Mouse (Mus musculus) kidney, embryonic 16.5 days (tissue): ENCODE results near the gene Tuba1b. TPM values are rescaled to one million over a fixed set of nuclear protein-coding genes. Genes with fewer than 3 reads are reported as not detected.
A peak's percentile ranks its signal among the peaks of the same experiment; 100 is the strongest.
"Not testable (repeated sequence)": the region's sequence is repeated elsewhere in the genome, so short reads cannot be mapped to it uniquely, and the experiment has no call there.

Source experiments
- ATAC-seq: fragments of 200-750 bp; cut with Nextera tagmentation; 2 replicates; pipeline ENCODE4 v1.8.0; 2017; ENCODE audit warnings: moderate TSS enrichment; ENCODE audit not compliant: low FRiP score, low TSS enrichment
- H3K27ac ChIP-seq: fragments of 300-500 bp; sonication (generic); 2 replicates; pipeline ENCODE4 v1.5.1; 2014; ENCODE audit warnings: low read length
- H3K27me3 ChIP-seq: fragments of 300-500 bp; sonication (generic); 2 replicates; pipeline ENCODE4 v1.6.1; 2014; ENCODE audit warnings: low read length, control low read depth, mixed read lengths; ENCODE audit not compliant: insufficient read depth
- H3K36me3 ChIP-seq: fragments of 300-500 bp; sonication (generic); 2 replicates; pipeline ENCODE4 v1.6.1; 2014; ENCODE audit warnings: low read length, control low read depth, mixed read lengths; ENCODE audit not compliant: insufficient read depth
- H3K4me1 ChIP-seq: fragments of 300-500 bp; sonication (generic); 2 replicates; pipeline ENCODE4 v1.6.1; 2014; ENCODE audit warnings: low read length, control low read depth, mixed read lengths; ENCODE audit not compliant: insufficient read depth
- H3K4me2 ChIP-seq: fragments of 300-500 bp; sonication (generic); replicated peaks from 2 replicates; pipeline ENCODE4 v1.6.1; 2014; ENCODE audit warnings: low read depth, low read length
- H3K4me3 ChIP-seq: fragments of 300-500 bp; sonication (generic); 2 replicates; pipeline ENCODE4 v1.5.1; 2014; ENCODE audit warnings: mild to moderate bottlenecking, low read length
- H3K9ac ChIP-seq: fragments of 300-500 bp; sonication (generic); replicated peaks from 2 replicates; pipeline ENCODE4 v1.6.1; 2014; ENCODE audit warnings: low read length
- H3K9me3 ChIP-seq: fragments of 300-500 bp; sonication (generic); 2 replicates; pipeline ENCODE4 v1.6.1; 2016; ENCODE audit warnings: low read length, control low read depth
- WGBS: fragments of 180-500 bp; shearing (Covaris S2); extraction: QIAGEN DNeasy Blood & Tissue Kit; methylation state at CpG from one replicate; pipeline ENCODE4 v1.1.7; 2014; 5-methylcytosine and 5-hydroxymethylcytosine counted together
- polyA plus RNA-seq: library from polyadenylated mRNA; unstranded; fragments of >200 nt; fragmentation: Nextera tagmentation; extraction: Ambion mirVana; gene quantifications from 2 replicates; pipeline ENCODE4 v1.2.1, GENCODE M21; 2015

The Tuba1b gene
- polyA plus RNA-seq, 1 experiment from 2014 or later: 1,826 TPM

DNA sequence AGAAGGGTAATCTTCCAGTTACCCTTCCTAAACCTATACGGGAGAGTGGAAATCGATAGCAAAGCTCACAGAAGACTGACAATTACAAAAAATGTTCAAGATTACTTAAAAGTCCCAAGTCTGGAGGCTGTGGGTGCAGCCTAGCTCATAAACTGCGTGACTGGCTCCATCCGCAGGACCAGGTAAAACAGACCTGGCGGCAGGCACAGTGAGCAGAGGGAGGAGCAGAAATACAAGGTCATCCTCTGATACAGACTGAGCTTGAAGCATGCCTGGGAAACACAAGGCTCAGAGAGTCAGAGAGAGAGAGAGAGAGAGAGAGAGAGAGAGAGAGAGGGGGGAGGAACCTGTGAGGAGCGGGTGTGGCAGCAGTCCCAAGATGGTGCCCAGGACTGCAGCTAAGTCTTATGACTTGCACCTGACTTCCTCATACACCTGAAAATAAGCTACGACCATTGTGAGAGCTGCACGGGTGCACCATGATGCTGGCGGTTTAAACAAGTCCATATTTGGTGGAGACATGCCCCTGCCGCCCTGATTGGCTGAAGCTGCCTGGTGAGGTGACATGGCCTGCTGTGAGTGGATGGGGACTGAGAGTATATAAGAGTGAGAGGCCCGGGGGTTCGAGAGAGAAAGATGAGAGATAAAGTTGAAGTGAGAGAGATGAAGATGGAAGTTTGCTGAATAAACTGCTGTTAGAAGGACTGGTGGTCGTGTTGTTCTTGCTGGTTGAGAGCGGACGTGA lies 37.4 kb upstream of the Tuba1b start:
- ATAC-seq, H3K36me3 ChIP-seq, H3K4me2 ChIP-seq, H3K27me3 ChIP-seq, H3K9ac ChIP-seq, H3K9me3 ChIP-seq, H3K4me3 ChIP-seq, H3K27ac ChIP-seq: not testable (repeated sequence)
- H3K4me1 ChIP-seq: peaks cover 28% of the 10 kb centered on the region
- 70% methylated on average over 15 of the region's 15 CpGs for WGBS

DNA sequence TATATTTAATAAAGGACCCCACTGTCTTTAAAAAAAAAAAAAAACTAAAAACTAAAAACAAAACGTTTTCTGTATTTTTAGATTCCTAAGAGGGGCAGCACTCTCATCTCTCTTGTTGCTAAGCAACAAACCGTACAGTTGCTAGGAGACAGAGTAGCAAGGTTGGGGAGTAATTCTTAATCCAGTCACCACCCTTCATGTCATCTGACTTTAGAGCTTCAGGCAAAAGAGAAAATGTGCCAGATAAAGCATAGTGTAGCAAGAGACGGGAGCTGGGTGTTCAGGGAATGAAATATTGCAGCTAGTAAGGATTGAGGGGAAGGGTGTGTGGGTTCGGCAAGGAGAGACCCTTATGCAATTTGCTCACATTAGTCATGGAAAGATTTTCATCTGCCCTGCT lies 36.7 kb upstream of the Tuba1b start:
- H3K36me3 ChIP-seq: no peaks in the 10 kb centered on the region
- H3K4me3 ChIP-seq: no peak overlapping the region
- no peaks in the 10 kb centered on the region for H3K27me3 ChIP-seq
- H3K9me3 ChIP-seq: no peaks in the 10 kb centered on the region
- H3K4me2 ChIP-seq: no peak overlapping the region
- ATAC-seq: no peak
- H3K9ac ChIP-seq: no peak overlapping the region
- peaks cover 27% of the 10 kb centered on the region for H3K4me1 ChIP-seq
- 35% methylated on average over 4 of the region's 4 CpGs for WGBS
- no peak overlapping the region for H3K27ac ChIP-seq

DNA sequence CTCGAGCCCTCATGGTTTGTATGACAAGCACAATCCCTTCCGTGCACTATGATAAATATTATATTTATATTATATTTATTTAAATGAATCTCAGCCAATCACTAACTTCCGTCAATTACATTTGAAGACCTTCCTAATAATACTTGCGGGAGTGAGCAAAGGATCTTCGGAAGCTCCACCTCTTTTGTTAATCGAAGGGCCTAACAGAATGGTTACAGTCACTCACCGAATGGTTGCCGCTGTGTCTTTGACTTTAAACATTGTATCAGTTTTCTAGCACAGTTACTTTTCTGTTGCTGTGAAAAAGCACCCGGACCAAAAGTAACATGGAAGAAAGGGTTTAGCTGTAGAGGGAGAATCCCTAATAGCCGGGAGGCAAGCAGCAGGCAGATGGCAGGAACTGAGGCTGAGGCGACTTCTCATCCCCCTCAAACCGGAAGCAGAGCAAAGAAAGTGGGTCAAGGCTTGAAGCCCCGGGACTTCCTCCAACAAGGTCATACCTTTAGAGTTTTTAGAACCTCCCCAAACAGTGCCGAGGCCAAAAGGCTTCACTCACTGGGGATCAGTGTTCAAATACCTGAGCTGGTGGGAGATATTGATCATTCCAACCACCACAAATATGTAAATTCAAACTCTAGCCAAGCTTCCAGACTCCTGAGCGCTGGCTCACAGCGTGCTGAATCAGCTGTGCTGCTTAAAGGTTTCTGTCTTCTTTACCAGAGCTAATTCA lies 35.2 kb upstream of the Tuba1b start:
- Histone ChIP-seq H3K9me3 (no peaks in the 10 kb centered on the region), H3K36me3 (no peaks in the 10 kb centered on the region), H3K9ac (peak overlapping the region; percentile 47), H3K4me2 (peak overlapping the region; percentile 32), H3K4me1 (peaks cover 27% of the 10 kb centered on the region), H3K4me3 (no peak overlapping the region), H3K27ac (peak overlapping the region; percentile 65), H3K27me3 (no peaks in the 10 kb centered on the region)
- 22% methylated on average over 16 of the region's 16 CpGs for WGBS
- no peak for ATAC-seq

DNA sequence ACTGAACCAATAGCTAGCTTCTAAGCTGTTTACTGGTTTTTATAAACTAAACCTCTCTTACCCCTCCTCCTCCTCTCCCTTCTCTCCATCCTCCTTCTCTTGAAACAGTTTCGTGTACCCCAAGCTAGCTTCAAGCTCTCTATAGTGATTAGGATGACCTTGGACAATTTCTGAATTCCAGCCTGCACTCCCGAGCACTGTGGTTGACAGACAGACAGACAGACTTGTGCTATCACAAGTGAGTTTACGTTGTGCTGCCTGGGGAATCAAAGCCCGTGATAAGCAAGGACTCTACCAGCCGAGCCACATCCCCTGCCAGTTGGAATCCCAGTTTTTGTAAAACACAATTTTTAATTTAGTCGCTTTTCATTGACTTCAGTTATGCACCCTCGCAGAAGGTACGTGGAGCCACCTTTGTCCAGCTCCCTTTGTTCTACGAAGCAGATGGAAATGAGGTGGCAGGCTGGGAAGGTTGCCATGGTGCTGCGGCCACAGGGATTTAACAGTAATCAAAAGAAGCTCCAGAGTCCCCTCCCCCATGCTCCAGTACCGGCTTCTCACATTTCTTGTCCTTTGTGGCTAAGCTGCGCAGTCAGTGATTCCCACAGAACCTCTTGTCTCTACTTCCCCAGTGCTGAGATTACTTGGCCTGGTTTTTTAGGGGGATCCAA lies 34.5 kb upstream of the Tuba1b start:
- H3K9ac ChIP-seq: peak overlapping the region; percentile 47

DNA sequence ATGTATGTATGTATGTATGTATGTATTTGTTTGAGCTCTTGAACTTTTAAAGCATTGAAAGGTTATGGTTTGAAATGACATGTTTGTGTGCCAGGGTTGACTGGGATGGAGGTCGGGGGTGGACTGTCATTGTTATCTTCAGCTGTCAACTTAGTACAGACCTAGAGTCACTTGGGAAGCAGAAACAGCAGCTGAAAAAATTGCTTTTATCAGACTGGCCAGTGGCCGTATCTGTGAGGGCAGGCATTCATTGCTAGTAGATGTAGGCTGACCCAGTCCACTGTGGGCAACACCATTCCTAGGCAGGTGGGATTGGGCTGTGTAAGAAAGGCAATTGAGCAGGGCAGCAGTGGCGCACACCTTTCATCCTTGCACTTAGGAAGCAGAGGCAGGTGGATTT lies 25.2 kb upstream of the Tuba1b start:
- WGBS: 83% methylated on average over 3 of the region's 3 CpGs
- no peak for ATAC-seq
- H3K36me3 ChIP-seq: no peaks in the 10 kb centered on the region

More for the DNA sequence above, 34.5 kb upstream of the Tuba1b start:
- no peaks in the 10 kb centered on the region for H3K36me3 ChIP-seq
- peaks cover 27% of the 10 kb centered on the region for H3K4me1 ChIP-seq
- peak; percentile 70; the same call in 1 of the 2 replicates for ATAC-seq
- H3K27ac ChIP-seq: peak overlapping the region; percentile 65
- H3K4me2 ChIP-seq: peak overlapping the region; percentile 32
- H3K4me3 ChIP-seq: no peak overlapping the region
- WGBS: 17% methylated on average over 12 of the region's 12 CpGs
- H3K27me3 ChIP-seq: no peaks in the 10 kb centered on the region
- no peaks in the 10 kb centered on the region for H3K9me3 ChIP-seq

DNA sequence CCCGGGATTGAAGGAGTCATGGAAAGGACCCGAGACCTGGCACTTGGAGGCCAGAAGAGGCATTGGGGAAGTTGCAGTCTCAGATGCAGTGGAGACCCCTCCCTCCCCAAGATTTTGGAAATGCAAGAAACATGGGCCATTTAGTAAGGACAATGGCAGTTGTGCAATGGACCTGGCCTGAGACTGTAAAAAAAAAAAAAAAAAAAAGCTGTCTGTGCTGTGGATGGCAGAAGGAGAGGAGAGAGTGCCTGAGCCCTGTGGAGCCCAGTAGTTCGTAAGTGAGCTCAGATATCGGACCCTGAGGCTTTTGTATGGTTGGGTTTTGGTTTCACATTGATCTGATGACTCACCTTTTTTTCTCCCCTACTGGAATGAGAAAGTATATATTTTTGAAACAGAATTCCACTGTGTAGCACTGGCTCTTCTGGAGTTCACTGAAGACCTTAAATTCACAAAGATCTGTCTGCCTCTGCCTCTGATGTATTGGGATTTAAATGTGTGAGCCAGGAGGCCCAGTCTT lies 24.6 kb upstream of the Tuba1b start:
- no peak for ATAC-seq
- Histone ChIP-seq H3K9me3 (no peaks in the 10 kb centered on the region), H3K4me2 (no peak overlapping the region), H3K9ac (no peak overlapping the region), H3K27ac (no peak overlapping the region), H3K36me3 (no peaks in the 10 kb centered on the region), H3K27me3 (no peaks in the 10 kb centered on the region), H3K4me1 (peaks cover 7% of the 10 kb centered on the region), H3K4me3 (no peak overlapping the region)
- 84% methylated on average over 4 of the region's 4 CpGs for WGBS

More for the DNA sequence above, 25.2 kb upstream of the Tuba1b start:
- H3K4me1 ChIP-seq: peaks cover 4% of the 10 kb centered on the region; the same call in 1 of the 2 replicates
- no peak overlapping the region for H3K4me2 ChIP-seq
- H3K27me3 ChIP-seq: no peaks in the 10 kb centered on the region
- H3K9me3 ChIP-seq: no peaks in the 10 kb centered on the region
- no peak overlapping the region for H3K27ac ChIP-seq
- no peak overlapping the region for H3K4me3 ChIP-seq
- no peak overlapping the region for H3K9ac ChIP-seq

DNA sequence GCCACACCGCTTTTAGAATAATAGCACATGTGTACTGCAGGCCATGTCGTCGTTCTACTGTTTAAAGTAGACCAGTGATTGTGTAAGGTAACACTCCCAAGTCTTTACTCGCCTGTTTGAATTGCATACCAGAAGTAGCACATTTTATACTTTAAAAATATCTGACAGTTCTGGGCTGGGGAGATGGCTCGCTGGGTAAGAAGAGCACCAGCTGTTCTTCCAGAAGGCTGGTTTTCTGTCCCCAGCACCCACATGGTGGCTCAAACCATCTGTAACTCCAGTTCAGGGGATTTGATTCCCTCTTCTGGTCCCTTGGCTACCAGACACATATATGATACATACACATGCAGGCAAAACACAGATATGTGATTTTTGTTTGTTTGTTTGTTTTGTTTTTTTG lies 23.1 kb upstream of the Tuba1b start:
- no peaks in the 10 kb centered on the region for H3K27me3 ChIP-seq
- no peaks in the 10 kb centered on the region for H3K36me3 ChIP-seq
- no peak overlapping the region for H3K9ac ChIP-seq
- no peak overlapping the region for H3K4me3 ChIP-seq
- no peak for ATAC-seq
- H3K4me1 ChIP-seq: peaks cover 8% of the 10 kb centered on the region
- H3K9me3 ChIP-seq: no peaks in the 10 kb centered on the region
- no peak overlapping the region for H3K27ac ChIP-seq
- no peak overlapping the region for H3K4me2 ChIP-seq
- WGBS: 69% methylated on average over 5 of the region's 5 CpGs

DNA sequence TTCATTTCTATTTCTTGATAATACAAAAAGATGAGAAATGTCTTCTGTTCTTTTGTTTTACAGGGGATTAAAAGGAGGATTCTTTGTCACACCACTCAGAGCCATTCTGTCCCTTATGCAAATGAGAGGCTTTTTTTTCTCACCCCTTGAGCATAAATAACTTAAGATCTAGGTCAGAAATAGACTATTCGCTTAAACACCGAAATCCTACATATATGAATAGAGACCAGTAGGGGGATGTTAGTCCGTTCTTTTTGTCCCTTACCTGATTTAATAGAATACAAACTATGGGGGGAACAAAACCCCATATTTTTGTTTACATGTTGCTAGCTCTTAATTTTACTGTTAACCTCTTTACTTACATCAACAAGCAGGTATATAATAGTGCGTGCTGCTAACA lies 21.6 kb upstream of the Tuba1b start:
- no peaks in the 10 kb centered on the region for H3K9me3 ChIP-seq
- WGBS: 94% methylated on average over 4 of the region's 4 CpGs

DNA sequence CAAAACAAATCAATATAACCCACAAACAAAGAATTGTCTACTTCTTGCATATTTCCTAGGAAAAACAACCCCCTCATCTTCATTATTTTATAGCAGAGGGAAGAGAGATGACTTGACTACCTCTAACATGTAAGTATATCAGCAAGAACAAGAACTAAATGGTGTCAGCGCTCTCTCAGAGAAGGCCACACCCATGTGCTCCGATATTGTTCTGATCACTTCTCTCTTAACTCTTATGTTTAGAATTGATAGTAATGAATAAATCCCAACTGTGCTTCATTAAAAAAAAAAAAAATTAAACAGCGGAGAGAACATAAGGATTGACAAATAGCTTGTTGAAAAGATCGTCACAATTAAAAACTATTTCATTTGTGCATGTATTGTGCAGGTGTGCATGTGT lies 21.0 kb upstream of the Tuba1b start:
- no peaks in the 10 kb centered on the region for H3K9me3 ChIP-seq
- H3K36me3 ChIP-seq: peaks cover 3% of the 10 kb centered on the region; the same call in 1 of the 2 replicates
- H3K27me3 ChIP-seq: no peaks in the 10 kb centered on the region
- no peak for ATAC-seq
- no peak overlapping the region for H3K4me3 ChIP-seq
- H3K4me1 ChIP-seq: peaks cover 15% of the 10 kb centered on the region
- WGBS: 81% methylated on average over 4 of the region's 4 CpGs
- no peak overlapping the region for H3K27ac ChIP-seq
- no peak overlapping the region for H3K9ac ChIP-seq
- H3K4me2 ChIP-seq: no peak overlapping the region

More for the DNA sequence above, 21.6 kb upstream of the Tuba1b start:
- Histone ChIP-seq H3K27me3 (no peaks in the 10 kb centered on the region), H3K9ac (no peak overlapping the region), H3K4me3 (no peak overlapping the region), H3K4me1 (peaks cover 15% of the 10 kb centered on the region), H3K36me3 (peaks cover 1% of the 10 kb centered on the region; the same call in 1 of the 2 replicates), H3K4me2 (no peak overlapping the region), H3K27ac (no peak overlapping the region)
- no peak for ATAC-seq
